Mouse (Mus musculus): ENCODE measurements around the gene March8.

GRCm38 (mm10) chr6:116337835-116338501, at the start of gene March8:
- TF ChIP-seq POLR2A (IDR thresholded peaks at IDR 0.05; ENCODE audit: low read depth, low read length) (no peak), CTCF (IDR thresholded peaks at IDR 0.05; ENCODE audit: extremely low read depth, insufficient read depth, insufficient read length, insufficient replicate concordance) (no peak)

Measured in spleen, adult 2 months (tissue).